Mouse (Mus musculus) CH12.LX (cell line): ENCODE data around the gene Synj2.

Experiments
- BHLHE40 ChIP-seq: IDR thresholded peaks from 2 replicates; pipeline ENCODE4 v1.6.1; 2011; ENCODE audit warnings: mild to moderate bottlenecking, low read depth, low read length, improper control_type of control experiment
- CHD2 ChIP-seq: IDR thresholded peaks from 2 replicates; pipeline ENCODE4 v1.6.1; 2011; ENCODE audit warnings: low read length, improper control_type of control experiment
- CTCF ChIP-seq, 2 experiments: IDR thresholded peaks in 1 of 2; conservative IDR thresholded peaks in 1 of 2; 2 replicates each; pipeline ENCODE4 v1.5.1; 2011 to 2012; ENCODE audit warnings: low read depth in 2 of 2, low read length in 2 of 2, improper control_type of control experiment in 1 of 2, inconsistent platforms in 1 of 2, mild to moderate bottlenecking in 1 of 2, moderate library complexity in 1 of 2
- JUND ChIP-seq: conservative IDR thresholded peaks from 2 replicates; pipeline ENCODE4 v1.6.1; 2011; ENCODE audit warnings: low read depth, low read length, improper control_type of control experiment
- MAX ChIP-seq: IDR thresholded peaks from 2 replicates; pipeline ENCODE4 v1.6.1; 2011; ENCODE audit warnings: low read length, improper control_type of control experiment
- MAZ ChIP-seq: IDR thresholded peaks from 2 replicates; pipeline ENCODE4 v1.6.1; 2012; ENCODE audit warnings: low read depth, mild to moderate bottlenecking, inconsistent platforms, low read length, improper control_type of control experiment, moderate library complexity
- MEF2A ChIP-seq: IDR thresholded peaks from 2 replicates; pipeline ENCODE4 v1.6.1; 2014; ENCODE audit warnings: low read depth, mild to moderate bottlenecking, inconsistent platforms, low read length, improper control_type of control experiment, borderline replicate concordance
- POLR2A ChIP-seq: IDR thresholded peaks from 2 replicates; pipeline ENCODE4 v1.6.1; 2011; ENCODE audit warnings: low read depth, mild to moderate bottlenecking, improper control_type of control experiment, low read length
- RAD21 ChIP-seq: IDR thresholded peaks from 2 replicates; pipeline ENCODE4 v1.6.1; 2011; ENCODE audit warnings: low read depth, mild to moderate bottlenecking, low read length, improper control_type of control experiment, moderate library complexity
- ZMIZ1 ChIP-seq: IDR thresholded peaks from 2 replicates; pipeline ENCODE4 v1.6.1; 2012; ENCODE audit warnings: low read depth, mild to moderate bottlenecking, inconsistent platforms, low read length, improper control_type of control experiment

DNA sequence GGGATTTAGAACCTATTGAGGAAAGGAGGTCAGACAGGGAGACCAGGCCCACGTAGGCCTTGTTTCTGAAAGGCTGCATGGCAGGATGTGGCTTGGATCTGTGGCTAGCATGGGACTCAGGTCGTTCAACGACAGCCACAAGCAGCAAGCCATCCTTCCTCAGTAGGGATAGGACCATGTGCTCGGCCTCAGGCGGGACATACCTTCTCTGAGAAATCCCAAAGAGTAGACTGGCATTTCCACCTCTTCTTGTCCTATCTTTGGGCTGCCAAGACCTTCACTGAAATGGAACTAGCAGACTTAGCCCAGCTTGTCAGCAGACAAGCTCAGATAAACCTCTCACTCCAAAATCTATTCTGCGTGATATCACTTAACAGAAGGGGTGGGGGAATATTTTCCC, 62.6 kb downstream of the Synj2 start:
- TF ChIP-seq ZMIZ1 (no peak), MEF2A (no peak), POLR2A (no peak), BHLHE40 (no peak), RAD21 (no peak), CTCF (conservative IDR thresholded peaks at IDR 0.05 in 1 of 2, IDR thresholded peaks at IDR 0.05 in 1 of 2; ENCODE audit: low read depth in 2 of 2, low read length in 2 of 2) (no peak), MAX (no peak), MAZ (no peak), JUND (no peak), CHD2 (no peak)
